Mouse (Mus musculus) testis, adult 2 months (tissue): ENCODE measurements around the gene Cga.

Source experiments
- CTCF ChIP-seq: fragments of 200-500 bp; IDR thresholded peaks from 2 replicates; pipeline ENCODE4 v1.5.1; 2012; ENCODE audit warnings: low read depth, mild to moderate bottlenecking, inconsistent platforms, low read length, moderate library complexity; ENCODE audit not compliant: control insufficient read depth, insufficient read depth, insufficient replicate concordance
- POLR2A ChIP-seq: fragments of 200-500 bp; IDR thresholded peaks from 2 replicates; pipeline ENCODE4 v1.6.1; 2012; ENCODE audit warnings: low read depth, mild to moderate bottlenecking, inconsistent platforms, low read length, moderate library complexity; ENCODE audit not compliant: control insufficient read depth

GRCm38 (mm10) chr4:34947181-34947580, 53.6 kb downstream of the Cga start:
- no peak for TF ChIP-seq POLR2A
- TF ChIP-seq CTCF, result no peak
